Mouse (Mus musculus) adrenal gland, adult 18-20 months (tissue): ENCODE measurements at regions not wholly inside any gene's neighbourhood (a gene's known extent, or its start where the extent isn't known, plus 50 kb on each side); places are given as distances from the start of the nearest gene placed in this dataset.

Source experiments
- DNase-seq, 2 experiments: peaks; one replicate each; pipeline ENCODE4 v3.0.0; 2021 to 2022; ENCODE audit warnings: low spot score in 2 of 2

- no peak for DNase-seq
Measured at GRCm38 (mm10) chr7:68858471-68859210, 109.6 kb upstream of the Arrdc4 start.

DNA sequence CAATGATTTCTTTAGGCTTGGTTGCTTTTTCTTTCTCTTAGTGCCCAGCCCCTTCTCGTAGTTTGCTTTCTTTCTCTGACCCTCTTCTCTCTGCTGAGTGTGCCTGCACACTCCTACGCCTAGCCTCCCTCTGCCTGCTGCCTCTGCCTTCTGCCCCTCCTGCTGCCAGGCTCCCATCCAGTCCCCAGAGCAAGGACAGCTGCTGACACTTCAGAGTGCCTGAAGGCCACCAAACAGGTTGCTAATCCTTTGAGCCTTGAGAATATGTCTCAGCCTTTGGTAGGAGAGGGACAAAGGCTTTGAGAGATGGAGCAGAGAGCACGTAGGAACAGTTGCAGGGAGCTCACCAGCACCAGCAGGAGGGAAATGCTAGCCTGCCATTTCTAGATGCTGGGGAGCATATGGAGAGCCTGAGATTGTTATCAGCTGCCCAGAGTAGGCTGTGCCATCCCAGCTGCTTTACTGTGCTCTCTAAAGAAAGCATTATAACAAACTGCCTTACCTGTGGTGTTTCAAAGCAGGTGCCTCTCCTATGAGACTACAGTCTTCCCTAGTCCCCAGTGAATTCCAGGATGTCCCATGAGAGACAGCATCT, 103.0 kb upstream of the Arrdc4 start:
- no peak for DNase-seq

DNA sequence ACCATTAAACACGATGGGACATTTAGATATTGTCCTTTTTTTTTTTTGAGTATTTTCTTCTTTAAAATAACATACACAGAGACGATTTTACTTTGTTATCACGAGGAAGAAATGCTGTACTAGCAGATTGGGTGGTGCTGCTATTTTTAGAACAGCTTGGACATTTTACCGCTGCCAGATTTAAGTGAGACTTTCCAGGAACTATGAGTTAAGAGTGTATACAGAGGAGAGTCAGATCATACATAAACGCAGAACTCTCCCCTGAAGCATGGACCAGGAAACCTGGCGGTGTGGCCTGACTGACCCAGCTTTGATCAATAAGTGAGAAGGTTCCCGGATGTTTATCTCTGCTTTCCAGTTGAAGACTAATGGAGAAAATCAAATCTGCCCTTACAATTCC, 95.6 kb upstream of the Arrdc4 start:
- DNase-seq: no peak

DNA sequence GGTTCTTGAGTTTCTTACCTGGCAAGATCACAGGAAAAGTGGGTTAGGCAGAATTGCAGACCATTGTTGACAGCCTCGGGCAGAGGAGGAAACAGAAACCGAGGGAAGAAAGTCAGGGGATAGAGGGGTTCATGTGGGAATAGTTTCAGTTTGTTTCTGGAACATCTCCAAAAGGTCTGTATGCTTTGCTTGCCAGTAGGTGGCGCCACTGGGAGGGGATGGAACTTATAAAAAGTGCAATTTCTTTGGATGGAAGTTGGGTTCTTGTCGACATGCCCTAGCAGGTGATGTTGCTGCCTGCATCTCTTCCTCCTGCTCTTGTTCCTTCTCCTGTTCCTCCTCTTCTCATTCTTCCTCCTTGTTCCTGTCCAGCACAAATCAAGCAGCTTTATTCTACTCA, 94.3 kb upstream of the Arrdc4 start:
- peak in 1 of 2 experiments; percentile 18 for DNase-seq

DNA sequence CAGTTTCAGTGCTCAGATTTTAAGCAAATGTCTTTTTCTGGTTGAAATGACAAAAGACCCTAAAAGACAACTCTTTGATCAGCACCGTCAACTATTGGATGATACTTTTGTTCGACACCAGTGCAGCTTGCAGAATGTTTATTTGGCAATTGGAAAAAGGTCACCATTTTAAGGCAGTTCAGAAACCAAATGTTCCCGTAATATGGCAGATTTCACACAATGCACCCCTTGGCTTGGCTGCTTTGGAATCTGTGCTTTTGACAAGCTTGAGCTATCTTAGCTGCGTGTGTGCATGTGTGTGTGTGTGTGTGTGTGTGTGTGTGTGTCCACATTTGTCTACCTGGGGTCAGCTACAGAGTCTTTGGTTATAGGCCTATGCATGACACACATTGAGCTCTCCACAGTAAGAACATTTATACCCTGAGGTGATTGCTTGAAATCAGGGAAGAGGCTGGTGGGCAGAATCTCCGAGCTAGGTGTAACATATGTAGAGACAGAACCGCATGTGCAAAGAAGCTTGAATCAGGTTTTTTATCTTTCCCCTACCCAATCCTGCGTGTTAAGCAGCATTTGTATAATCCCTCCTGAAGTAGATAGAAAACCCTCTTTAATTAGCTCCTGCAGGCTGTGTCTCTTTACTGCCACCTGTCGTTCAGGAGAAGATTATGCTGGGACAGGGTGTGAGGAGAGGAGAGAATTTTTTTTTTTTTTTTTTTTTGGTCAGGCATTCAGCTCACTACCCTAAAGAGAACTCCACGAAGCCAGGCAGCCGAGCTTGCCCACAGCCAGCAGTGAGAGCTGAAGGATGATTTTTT, 85.1 kb upstream of the Arrdc4 start:
- DNase-seq: no peak

DNA sequence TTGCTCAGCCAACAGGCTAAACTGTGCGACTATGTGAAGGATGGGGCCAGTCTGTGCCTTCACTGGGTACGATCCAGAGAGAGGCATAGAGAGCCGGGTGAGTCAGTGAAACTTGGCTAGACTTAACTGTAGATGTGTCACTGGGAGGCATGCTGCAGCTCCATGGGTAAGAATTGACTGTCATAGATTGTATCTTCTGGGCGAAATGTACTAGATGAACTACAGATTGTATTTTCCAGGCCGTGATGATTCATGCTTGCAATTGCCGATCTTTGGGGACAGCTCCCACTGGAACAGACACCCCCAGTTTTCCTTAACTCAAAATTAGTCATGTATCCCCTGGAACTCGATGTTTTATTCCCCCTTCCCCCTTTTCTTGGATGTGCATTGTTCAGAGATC, 84.5 kb upstream of the Arrdc4 start:
- no peak for DNase-seq

DNA sequence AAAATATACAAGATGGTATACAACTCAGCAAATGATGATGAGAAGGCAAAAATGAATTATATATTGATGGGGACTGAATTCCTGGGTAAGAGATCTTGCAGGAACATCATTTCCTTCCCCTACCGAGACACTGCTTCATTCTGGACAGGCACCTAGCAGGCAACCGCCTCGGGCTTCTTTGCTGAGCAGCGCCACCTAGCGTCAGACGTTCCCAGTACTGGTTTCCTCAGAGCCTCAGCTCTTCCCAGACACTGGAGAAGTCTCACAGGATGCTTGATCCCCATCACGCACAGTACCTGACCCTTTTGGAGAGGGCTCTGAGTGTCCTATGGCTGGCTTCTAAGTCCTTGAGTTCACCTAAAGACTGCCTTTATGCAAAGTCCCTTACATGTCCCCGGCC, 80.8 kb upstream of the Arrdc4 start:
- peak; percentile 83 to 86 for DNase-seq

GRCm38 (mm10) chr7:68824399-68824798, 75.4 kb upstream of the Arrdc4 start:
- DNase-seq: no peak

DNA sequence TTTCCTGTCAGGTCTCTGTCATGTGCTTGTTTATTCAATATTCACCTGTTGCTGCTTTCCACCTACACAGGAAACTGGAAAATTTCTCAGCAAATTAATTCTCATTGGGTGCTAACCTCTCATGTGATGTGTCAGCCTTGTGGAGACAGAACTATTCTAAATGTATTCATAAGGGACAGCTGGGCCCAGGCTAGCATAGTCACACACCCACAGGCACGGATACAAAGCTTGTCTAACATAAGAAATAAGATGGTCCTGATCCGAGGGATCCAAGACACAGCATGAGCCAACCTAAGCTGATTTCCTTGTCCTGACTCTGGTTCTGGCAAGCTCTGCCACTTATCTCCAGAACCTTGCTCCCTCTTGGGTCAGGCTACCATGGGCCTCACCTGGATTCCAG, 74.6 kb upstream of the Arrdc4 start:
- DNase-seq: no peak

DNA sequence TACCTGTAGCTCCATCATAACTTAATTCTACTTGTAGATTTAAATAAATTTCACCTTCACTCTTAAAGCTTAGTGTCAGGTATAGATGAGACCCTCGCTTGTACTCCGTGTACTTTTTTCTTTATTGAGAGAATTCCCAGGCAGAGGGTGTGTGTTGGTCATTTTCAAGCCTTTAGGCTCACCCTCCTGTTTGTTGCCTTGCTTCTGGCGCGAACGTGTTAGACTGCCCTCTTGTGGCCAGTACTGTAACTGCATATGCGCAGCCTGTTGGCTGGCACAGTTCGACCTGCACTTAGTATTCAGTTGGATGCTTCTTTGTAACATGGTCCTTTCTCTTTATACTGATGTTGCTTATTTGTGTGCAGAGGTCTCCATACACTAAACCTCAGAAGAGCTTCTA, 74.1 kb upstream of the Arrdc4 start:
- DNase-seq: peak; percentile 64 to 68

DNA sequence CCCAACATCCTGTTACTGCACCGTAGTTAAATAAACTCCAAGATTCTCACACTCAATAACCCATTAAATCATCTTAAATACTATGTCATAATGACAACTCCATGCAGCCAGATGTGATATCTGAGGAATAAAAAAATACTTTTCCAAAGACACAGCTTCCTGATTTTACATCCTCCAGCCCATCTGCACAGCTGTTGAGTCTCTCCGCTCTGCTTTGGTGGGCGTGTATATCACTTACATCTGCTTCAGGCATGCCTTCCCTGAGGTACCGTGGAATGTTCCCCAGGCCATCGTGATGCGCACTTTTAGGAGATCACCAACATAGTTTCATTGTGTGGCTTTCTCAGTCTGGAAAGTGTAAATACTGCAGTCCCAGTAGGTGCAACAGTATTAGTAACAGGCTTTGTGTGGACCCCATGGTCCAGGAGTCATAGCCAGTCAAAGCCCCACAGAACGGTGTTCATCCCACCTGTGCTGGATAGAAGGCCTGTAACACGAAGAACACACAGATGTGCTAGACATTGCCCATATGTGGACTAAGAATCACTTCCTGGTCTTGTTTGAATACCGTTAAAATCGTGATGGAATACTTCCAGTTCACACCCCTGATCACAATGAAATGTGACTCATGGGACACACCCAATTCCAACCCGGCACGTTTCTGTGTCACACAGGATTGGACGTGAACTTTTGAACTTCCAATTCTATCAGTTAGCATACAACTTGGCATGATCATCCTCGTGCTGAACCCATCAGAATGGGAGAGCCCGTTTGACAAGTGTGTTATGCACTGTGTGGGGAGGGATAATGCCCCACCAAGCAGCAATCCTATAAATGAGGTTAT, 66.0 kb upstream of the Arrdc4 start:
- DNase-seq: no peak

DNA sequence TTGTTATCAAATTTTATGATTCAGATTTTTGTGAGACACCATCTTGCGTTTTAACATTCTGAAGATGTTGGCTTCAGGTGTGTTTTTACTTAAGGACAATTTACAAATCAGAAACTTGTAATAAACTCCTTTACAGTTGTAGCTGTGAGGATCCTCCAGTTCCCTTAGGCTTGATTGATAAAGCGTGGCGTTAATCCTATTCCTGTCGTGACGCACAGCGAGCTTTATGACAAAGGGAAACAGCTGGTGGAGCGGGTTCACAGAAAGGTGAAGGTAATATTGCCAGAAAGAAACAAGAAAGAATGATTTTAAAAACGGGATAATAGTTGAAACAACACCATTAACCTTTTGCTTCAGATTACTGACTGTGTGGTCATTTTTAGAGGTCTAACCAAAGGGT, 60.7 kb upstream of the Arrdc4 start:
- DNase-seq: no peak
